Mouse (Mus musculus): ENCODE results near the gene Ubac2. TPM values are rescaled to one million over a fixed set of nuclear protein-coding genes. Genes with fewer than 3 reads are reported as not detected.

The Ubac2 gene
- polyA plus RNA-seq, 1 experiment from 2014 or later = 58.9 TPM

GRCm38 (mm10) chr14:121896126-121897090, 18.0 kb downstream of the Ubac2 start:
- Histone ChIP-seq H3K27ac (replicated peaks) (no peak overlapping the region), H3K4me1 (no peaks in the 10 kb centered on the region), H3K4me2 (replicated peaks) (no peak overlapping the region), H3K27me3 (no peaks in the 10 kb centered on the region), H3K9me3 (no peaks in the 10 kb centered on the region), H3K36me3 (no peaks in the 10 kb centered on the region), H3K9ac (replicated peaks) (no peak overlapping the region), H3K4me3 (no peak overlapping the region)
- ATAC-seq (ENCODE audit: low FRiP score, low read depth) = no peak
- WGBS = 76% methylated on average over 6 of the region's 6 CpGs

- Histone ChIP-seq H3K36me3 (no peaks in the 10 kb centered on the region), H3K9me3 (no peaks in the 10 kb centered on the region), H3K27ac (replicated peaks) (no peak overlapping the region), H3K27me3 (no peaks in the 10 kb centered on the region), H3K4me3 (no peak overlapping the region), H3K4me2 (replicated peaks) (no peak overlapping the region), H3K9ac (replicated peaks) (no peak overlapping the region), H3K4me1 (no peaks in the 10 kb centered on the region)
- WGBS = 93% methylated on average over 2 of the region's 2 CpGs
- no peak for ATAC-seq (ENCODE audit: low FRiP score, low read depth)
Measured at GRCm38 (mm10) chr14:121897773-121898172, 19.4 kb downstream of the Ubac2 start.

DNA sequence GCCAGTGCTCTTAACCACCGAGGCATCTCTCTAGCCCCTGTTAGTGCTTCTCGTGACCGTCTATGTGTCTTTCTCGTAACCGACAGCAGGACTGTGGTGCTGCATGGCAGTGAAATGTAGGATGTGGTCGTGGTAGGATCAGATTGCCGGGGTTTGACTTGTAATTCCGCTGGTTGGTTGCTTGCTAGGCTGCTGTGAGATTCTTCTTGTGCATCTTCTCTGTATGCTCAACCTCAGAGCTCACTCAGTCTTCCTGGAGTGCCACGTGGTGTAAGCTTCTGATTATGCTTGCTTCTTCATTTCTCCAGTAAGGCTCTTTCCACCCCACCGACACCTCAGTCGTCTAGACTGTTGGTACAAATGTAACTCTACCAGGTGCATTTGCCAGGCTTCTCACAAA, 20.1 kb downstream of the Ubac2 start:
- no peak for ATAC-seq (ENCODE audit: low FRiP score, low read depth)
- WGBS = 92% methylated on average over 11 of the region's 11 CpGs
- H3K9me3 ChIP-seq = no peaks in the 10 kb centered on the region
- no peaks in the 10 kb centered on the region for H3K27me3 ChIP-seq
- H3K4me3 ChIP-seq = no peak overlapping the region
- no peak overlapping the region for H3K4me2 ChIP-seq (replicated peaks)
- no peak overlapping the region for H3K9ac ChIP-seq (replicated peaks)
- H3K4me1 ChIP-seq = no peaks in the 10 kb centered on the region
- H3K27ac ChIP-seq (replicated peaks) = no peak overlapping the region
- no peaks in the 10 kb centered on the region for H3K36me3 ChIP-seq

DNA sequence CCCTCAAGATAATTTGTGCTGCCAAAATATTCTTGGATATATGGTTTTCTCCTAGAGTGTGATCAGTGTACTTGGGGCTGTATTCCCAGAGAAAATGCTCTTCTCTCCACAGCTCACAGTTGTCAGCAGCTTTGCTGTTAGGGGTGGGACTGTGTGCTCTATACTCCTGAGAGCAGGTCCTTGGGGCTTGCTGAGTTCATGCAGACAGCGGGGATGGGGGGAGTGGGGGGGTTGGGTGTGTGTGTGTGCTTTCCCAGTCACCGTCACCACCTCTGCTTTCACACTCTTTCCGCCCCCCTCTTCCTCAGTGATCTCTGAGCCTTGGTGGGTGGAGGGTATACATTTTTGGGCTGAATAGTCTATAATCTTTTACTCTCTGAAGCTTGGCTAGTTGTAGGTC, 20.7 kb downstream of the Ubac2 start:
- Histone ChIP-seq H3K27ac (replicated peaks) (no peak overlapping the region), H3K9me3 (no peaks in the 10 kb centered on the region), H3K9ac (replicated peaks) (no peak overlapping the region), H3K36me3 (no peaks in the 10 kb centered on the region), H3K4me2 (replicated peaks) (no peak overlapping the region), H3K4me1 (no peaks in the 10 kb centered on the region), H3K27me3 (no peaks in the 10 kb centered on the region), H3K4me3 (no peak overlapping the region)
- ATAC-seq (ENCODE audit: low FRiP score, low read depth) = no peak
- WGBS = 95% methylated on average over 3 of the region's 3 CpGs

- no peaks in the 10 kb centered on the region for H3K4me1 ChIP-seq
Measured at GRCm38 (mm10) chr14:121901511-121901910, 23.1 kb downstream of the Ubac2 start.

GRCm38 (mm10) chr14:121903381-121903876, 25.0 kb downstream of the Ubac2 start:
- no peak overlapping the region for H3K4me2 ChIP-seq (replicated peaks)
- H3K9ac ChIP-seq (replicated peaks) = no peak overlapping the region
- peaks cover 28% of the 10 kb centered on the region for H3K36me3 ChIP-seq
- H3K4me1 ChIP-seq = no peaks in the 10 kb centered on the region
- no peaks in the 10 kb centered on the region for H3K9me3 ChIP-seq
- H3K4me3 ChIP-seq = no peak overlapping the region
- WGBS = 93% methylated on average over 6 of the region's 7 CpGs
- H3K27me3 ChIP-seq = no peaks in the 10 kb centered on the region
- ATAC-seq (ENCODE audit: low FRiP score, low read depth) = no peak
- no peak overlapping the region for H3K27ac ChIP-seq (replicated peaks)

More at GRCm38 (mm10) chr14:121901511-121901910, 23.1 kb downstream of the Ubac2 start:
- Histone ChIP-seq H3K4me2 (replicated peaks) (no peak overlapping the region), H3K4me3 (no peak overlapping the region), H3K36me3 (peaks cover 17% of the 10 kb centered on the region), H3K9me3 (no peaks in the 10 kb centered on the region), H3K27me3 (no peaks in the 10 kb centered on the region), H3K27ac (replicated peaks) (no peak overlapping the region), H3K9ac (replicated peaks) (no peak overlapping the region)
- ATAC-seq (ENCODE audit: low FRiP score, low read depth) = no peak
- WGBS = 96% methylated on average over 6 of the region's 6 CpGs

GRCm38 (mm10) chr14:121904754-121905153, 26.3 kb downstream of the Ubac2 start:
- Histone ChIP-seq H3K4me1 (no peaks in the 10 kb centered on the region), H3K9ac (replicated peaks) (no peak overlapping the region), H3K9me3 (no peaks in the 10 kb centered on the region), H3K27ac (replicated peaks) (no peak overlapping the region), H3K4me3 (no peak overlapping the region), H3K27me3 (no peaks in the 10 kb centered on the region), H3K4me2 (replicated peaks) (no peak overlapping the region), H3K36me3 (peaks cover 37% of the 10 kb centered on the region)
- no peak for ATAC-seq (ENCODE audit: low FRiP score, low read depth)
- 72% methylated on average over 3 of the region's 3 CpGs for WGBS

DNA sequence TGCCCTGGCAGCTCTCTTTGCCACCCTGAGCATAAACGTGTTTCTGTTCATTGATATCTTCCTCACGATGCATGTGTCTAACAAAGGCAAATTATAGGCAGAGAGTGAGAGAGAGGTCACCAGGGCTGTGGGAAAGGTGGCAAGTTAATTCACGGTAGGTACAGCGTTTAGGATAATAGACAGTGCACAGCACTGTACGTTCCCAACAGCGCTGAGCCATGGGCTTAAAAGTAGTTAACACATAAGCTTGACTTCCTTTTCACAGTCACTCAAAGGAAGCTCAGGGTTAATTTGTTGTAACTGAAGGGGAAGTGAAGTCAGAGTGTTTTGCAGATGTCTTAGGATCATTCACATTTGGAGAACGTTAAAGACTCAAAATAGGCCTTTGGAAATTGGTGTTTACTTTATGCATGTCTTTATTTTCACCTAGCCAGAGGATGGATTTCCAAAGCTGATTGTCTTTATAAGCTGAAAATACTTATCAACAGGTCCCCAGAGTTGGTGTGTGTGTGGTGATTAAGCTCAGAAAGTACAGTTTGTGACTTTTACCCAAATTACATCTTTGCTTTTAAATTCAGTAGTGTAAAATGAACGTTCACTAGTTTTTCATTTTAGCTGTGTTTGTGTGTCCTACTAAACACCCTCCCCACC, 28.0 kb downstream of the Ubac2 start:
- Histone ChIP-seq H3K4me2 (replicated peaks) (no peak overlapping the region), H3K36me3 (peaks cover 51% of the 10 kb centered on the region), H3K27me3 (no peaks in the 10 kb centered on the region), H3K27ac (replicated peaks) (no peak overlapping the region), H3K9me3 (no peaks in the 10 kb centered on the region), H3K4me1 (no peaks in the 10 kb centered on the region), H3K4me3 (no peak overlapping the region), H3K9ac (replicated peaks) (no peak overlapping the region)
- WGBS = 93% methylated on average over 8 of the region's 8 CpGs
- ATAC-seq (ENCODE audit: low FRiP score, low read depth) = no peak

GRCm38 (mm10) chr14:121906992-121907681, 28.7 kb downstream of the Ubac2 start:
- no peak for ATAC-seq (ENCODE audit: low FRiP score, low read depth)
- H3K36me3 ChIP-seq = peaks cover 58% of the 10 kb centered on the region
- 95% methylated on average over 11 of the region's 11 CpGs for WGBS

GRCm38 (mm10) chr14:121909868-121910267, 31.4 kb downstream of the Ubac2 start:
- 96% methylated on average over 6 of the region's 6 CpGs for WGBS
- Histone ChIP-seq H3K27ac (replicated peaks) (no peak overlapping the region), H3K4me2 (replicated peaks) (no peak overlapping the region), H3K4me3 (no peak overlapping the region), H3K36me3 (peaks cover 64% of the 10 kb centered on the region), H3K9me3 (no peaks in the 10 kb centered on the region), H3K27me3 (no peaks in the 10 kb centered on the region), H3K9ac (replicated peaks) (no peak overlapping the region), H3K4me1 (no peaks in the 10 kb centered on the region)
- ATAC-seq (ENCODE audit: low FRiP score, low read depth) = no peak

More at GRCm38 (mm10) chr14:121906992-121907681, 28.7 kb downstream of the Ubac2 start:
- no peak overlapping the region for H3K27ac ChIP-seq (replicated peaks)
- H3K9ac ChIP-seq (replicated peaks) = no peak overlapping the region
- no peaks in the 10 kb centered on the region for H3K27me3 ChIP-seq
- no peaks in the 10 kb centered on the region for H3K9me3 ChIP-seq
- no peak overlapping the region for H3K4me3 ChIP-seq
- H3K4me2 ChIP-seq (replicated peaks) = no peak overlapping the region
- H3K4me1 ChIP-seq = no peaks in the 10 kb centered on the region

DNA sequence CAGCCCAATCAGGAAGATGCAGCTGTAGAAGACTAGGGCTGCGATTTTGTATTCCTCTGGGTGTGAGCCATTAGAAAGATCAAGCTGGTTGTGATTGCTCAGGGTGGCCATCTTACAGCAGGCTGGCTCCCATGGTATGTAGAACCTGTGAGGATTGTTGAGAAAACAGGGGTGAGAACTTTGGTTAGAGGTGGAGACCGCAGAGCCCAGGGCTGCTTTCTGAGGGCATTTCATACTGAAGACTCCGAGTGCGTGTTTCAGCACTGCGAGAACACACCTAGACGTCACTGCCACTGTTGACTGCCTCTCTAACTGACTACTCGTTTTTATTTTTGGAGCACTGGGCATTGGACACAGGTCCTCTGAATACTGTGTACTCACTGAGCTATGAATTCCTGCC, 34.1 kb downstream of the Ubac2 start:
- Histone ChIP-seq H3K27me3 (no peaks in the 10 kb centered on the region), H3K4me2 (replicated peaks) (no peak overlapping the region), H3K27ac (replicated peaks) (no peak overlapping the region), H3K9ac (replicated peaks) (no peak overlapping the region), H3K9me3 (no peaks in the 10 kb centered on the region), H3K4me1 (no peaks in the 10 kb centered on the region), H3K4me3 (no peak overlapping the region), H3K36me3 (peaks cover 60% of the 10 kb centered on the region)
- 97% methylated on average over 7 of the region's 7 CpGs for WGBS
- ATAC-seq (ENCODE audit: low FRiP score, low read depth) = no peak

GRCm38 (mm10) chr14:121915143-121915542, 36.7 kb downstream of the Ubac2 start:
- no peaks in the 10 kb centered on the region for H3K27me3 ChIP-seq
- H3K4me3 ChIP-seq = no peak overlapping the region
- no peak overlapping the region for H3K27ac ChIP-seq (replicated peaks)
- WGBS = 89% methylated on average over 5 of the region's 5 CpGs
- ATAC-seq (ENCODE audit: low FRiP score, low read depth) = no peak
- peaks cover 46% of the 10 kb centered on the region for H3K36me3 ChIP-seq
- H3K4me1 ChIP-seq = no peaks in the 10 kb centered on the region
- H3K9me3 ChIP-seq = no peaks in the 10 kb centered on the region
- no peak overlapping the region for H3K9ac ChIP-seq (replicated peaks)
- H3K4me2 ChIP-seq (replicated peaks) = no peak overlapping the region

Data from midbrain, embryonic 12.5 days (tissue).